Mouse (Mus musculus): Measurements from ENCODE around the gene Mov10l1.

GRCm38 (mm10) chr15:89063536-89063935 is 80.8 kb downstream of the Mov10l1 start:
- TF ChIP-seq HCFC1 (IDR thresholded peaks at IDR 0.05; ENCODE audit: borderline replicate concordance, insufficient read depth, low read length) (no peak), ZNF384 (IDR thresholded peaks at IDR 0.05; ENCODE audit: low read depth, low read length) (no peak)
